Mouse (Mus musculus) midbrain, embryonic 11.5 days (tissue): Measurements from ENCODE around the gene Plpp2. TPM values are rescaled to one million over a fixed set of nuclear protein-coding genes. Genes with fewer than 3 reads are reported as not detected.

Source experiments
- ATAC-seq: fragments of 200-750 bp; cut with Nextera tagmentation; 2 replicates; pipeline ENCODE4 v1.8.0; 2017; ENCODE audit warnings: moderate TSS enrichment, moderate library complexity; ENCODE audit not compliant: low FRiP score
- DNase-seq: peaks from one replicate; pipeline ENCODE4 v3.0.0; 2015; ENCODE audit warnings: low spot score; ENCODE audit errors: missing footprints
- H3K27ac ChIP-seq: fragments of 300-500 bp; sonication (generic); 2 replicates; pipeline ENCODE4 v1.5.1; 2014; ENCODE audit warnings: low read depth, low read length
- H3K27me3 ChIP-seq: fragments of 300-500 bp; sonication (generic); 2 replicates; pipeline ENCODE4 v1.6.1; 2014; ENCODE audit warnings: mild to moderate bottlenecking, low read length, moderate library complexity, mixed read lengths; ENCODE audit not compliant: control insufficient read depth, insufficient read depth
- H3K36me3 ChIP-seq: fragments of 300-500 bp; sonication (generic); 2 replicates; pipeline ENCODE4 v1.6.1; 2014; ENCODE audit warnings: mild to moderate bottlenecking, low read length, moderate library complexity, mixed read lengths; ENCODE audit not compliant: control insufficient read depth, insufficient read depth
- H3K4me1 ChIP-seq: fragments of 300-500 bp; sonication (generic); 2 replicates; pipeline ENCODE4 v1.6.1; 2014; ENCODE audit warnings: low read length; ENCODE audit not compliant: control insufficient read depth, insufficient read depth
- H3K4me2 ChIP-seq: fragments of 300-500 bp; sonication (generic); 2 replicates; pipeline ENCODE4 v1.6.1; 2014; ENCODE audit warnings: mild to moderate bottlenecking, moderate library complexity
- H3K4me3 ChIP-seq: fragments of 300-500 bp; sonication (generic); 2 replicates; pipeline ENCODE4 v1.5.1; 2014; ENCODE audit warnings: low read depth, low read length
- H3K9ac ChIP-seq: fragments of 300-500 bp; sonication (generic); 2 replicates; pipeline ENCODE4 v1.6.1; 2014; ENCODE audit warnings: low read length
- H3K9me3 ChIP-seq: fragments of 300-500 bp; sonication (generic); 2 replicates; pipeline ENCODE4 v1.6.1; 2016; ENCODE audit warnings: low read length; ENCODE audit not compliant: control insufficient read depth
- WGBS: fragments of 180-500 bp; shearing (Covaris S2); extraction: QIAGEN DNeasy Blood & Tissue Kit; methylation state at CpG from one replicate; pipeline ENCODE4 v1.1.7; 2014; 5-methylcytosine and 5-hydroxymethylcytosine counted together
- polyA plus RNA-seq: library from polyadenylated mRNA; unstranded; fragments of >200 nt; fragmentation: Nextera tagmentation; extraction: Ambion mirVana; gene quantifications from 2 replicates; pipeline ENCODE4 v1.2.1, GENCODE M21; 2014

The Plpp2 gene
- polyA plus RNA-seq, 1 experiment from 2014 or later, result 13.4 TPM

- H3K4me3 ChIP-seq, result no peak overlapping the region
- no peaks in the 10 kb centered on the region; the same call in 1 of the 2 replicates for H3K27me3 ChIP-seq
- H3K9ac ChIP-seq, result no peak overlapping the region
- ATAC-seq (no peak), DNase-seq (no peak)
- no peak overlapping the region for H3K4me2 ChIP-seq
- 0 out of 2 replicates have a peak, but pooled peaks cover 7% of the 10 kb centered on the region for H3K4me1 ChIP-seq
- peaks cover 3% of the 10 kb centered on the region; the same call in 1 of the 2 replicates for H3K36me3 ChIP-seq
- H3K27ac ChIP-seq, result no peak overlapping the region
- WGBS, result 74% methylated on average over 8 of the region's 8 CpGs
- no peaks in the 10 kb centered on the region for H3K9me3 ChIP-seq
Observed at GRCm38 (mm10) chr10:79530241-79530640, 3.4 kb downstream of the Plpp2 start.

- no peak overlapping the region for H3K27ac ChIP-seq
- no peak for DNase-seq
Observed at GRCm38 (mm10) chr10:79528081-79528480, 5.5 kb downstream of the Plpp2 start.

GRCm38 (mm10) chr10:79527453-79527845 lies 6.1 kb downstream of the Plpp2 start:
- ATAC-seq (no peak), DNase-seq (no peak)
- H3K4me1 ChIP-seq, result no peaks in the 10 kb centered on the region
- H3K27ac ChIP-seq, result no peak overlapping the region
- no peaks in the 10 kb centered on the region; the same call in 1 of the 2 replicates for H3K27me3 ChIP-seq
- no peak overlapping the region for H3K4me2 ChIP-seq
- no peak overlapping the region for H3K9ac ChIP-seq
- peaks cover 3% of the 10 kb centered on the region; the same call in 1 of the 2 replicates for H3K36me3 ChIP-seq
- H3K9me3 ChIP-seq, result no peaks in the 10 kb centered on the region
- no peak overlapping the region for H3K4me3 ChIP-seq
- 92% methylated on average over 6 of the region's 6 CpGs for WGBS

More at GRCm38 (mm10) chr10:79528081-79528480, 5.5 kb downstream of the Plpp2 start:
- Histone ChIP-seq H3K9me3 (no peaks in the 10 kb centered on the region), H3K4me1 (0 out of 2 replicates have a peak, but pooled peaks cover 1% of the 10 kb centered on the region), H3K9ac (no peak overlapping the region), H3K4me3 (no peak overlapping the region), H3K36me3 (peaks cover 3% of the 10 kb centered on the region; the same call in 1 of the 2 replicates), H3K4me2 (no peak overlapping the region), H3K27me3 (no peaks in the 10 kb centered on the region; the same call in 1 of the 2 replicates)
- ATAC-seq, result no peak
- WGBS, result 82% methylated on average over 3 of the region's 3 CpGs

- Histone ChIP-seq H3K36me3 (peaks cover 3% of the 10 kb centered on the region; the same call in 1 of the 2 replicates), H3K4me3 (no peak overlapping the region), H3K4me2 (no peak overlapping the region), H3K9ac (no peak overlapping the region), H3K27me3 (no peaks in the 10 kb centered on the region), H3K27ac (no peak overlapping the region), H3K9me3 (no peaks in the 10 kb centered on the region), H3K4me1 (no peaks in the 10 kb centered on the region)
- ATAC-seq (no peak), DNase-seq (no peak)
- WGBS, result 86% methylated on average over 12 of the region's 12 CpGs
Observed at GRCm38 (mm10) chr10:79526661-79527452, 6.7 kb downstream of the Plpp2 start.

GRCm38 (mm10) chr10:79525456-79526325 lies 7.9 kb downstream of the Plpp2 start:
- H3K36me3 ChIP-seq, result peaks cover 3% of the 10 kb centered on the region; the same call in 1 of the 2 replicates
- WGBS, result 91% methylated on average over 8 of the region's 8 CpGs

GRCm38 (mm10) chr10:79524433-79524832 lies 9.2 kb downstream of the Plpp2 start:
- WGBS, result 82% methylated on average over 1 of the region's 1 CpGs
- H3K36me3 ChIP-seq, result peaks cover 3% of the 10 kb centered on the region; the same call in 1 of the 2 replicates
- H3K4me2 ChIP-seq, result no peak overlapping the region
- no peaks in the 10 kb centered on the region for H3K27me3 ChIP-seq
- no peaks in the 10 kb centered on the region for H3K9me3 ChIP-seq
- H3K27ac ChIP-seq, result no peak overlapping the region
- DNase-seq (no peak), ATAC-seq (peak; percentile 54; the same call in 1 of the 2 replicates)
- no peak overlapping the region for H3K9ac ChIP-seq
- no peaks in the 10 kb centered on the region for H3K4me1 ChIP-seq
- no peak overlapping the region for H3K4me3 ChIP-seq

More at GRCm38 (mm10) chr10:79525456-79526325, 7.9 kb downstream of the Plpp2 start:
- H3K4me3 ChIP-seq, result no peak overlapping the region
- H3K9ac ChIP-seq, result no peak overlapping the region
- H3K27me3 ChIP-seq, result no peaks in the 10 kb centered on the region
- H3K4me1 ChIP-seq, result no peaks in the 10 kb centered on the region
- H3K9me3 ChIP-seq, result no peaks in the 10 kb centered on the region
- H3K27ac ChIP-seq, result no peak overlapping the region
- ATAC-seq (no peak), DNase-seq (no peak)
- H3K4me2 ChIP-seq, result no peak overlapping the region

GRCm38 (mm10) chr10:79506709-79507108 lies 26.9 kb downstream of the Plpp2 start:
- H3K9ac ChIP-seq, result no peak overlapping the region
- H3K27ac ChIP-seq, result no peak overlapping the region
- H3K27me3 ChIP-seq, result no peaks in the 10 kb centered on the region
- DNase-seq (no peak), ATAC-seq (no peak)
- no peak overlapping the region for H3K4me2 ChIP-seq
- H3K4me1 ChIP-seq, result no peaks in the 10 kb centered on the region
- H3K4me3 ChIP-seq, result no peak overlapping the region
- H3K9me3 ChIP-seq, result no peaks in the 10 kb centered on the region
- no peaks in the 10 kb centered on the region for H3K36me3 ChIP-seq
- 93% methylated on average over 2 of the region's 2 CpGs for WGBS

- 67% methylated on average over 6 of the region's 6 CpGs for WGBS
- no peaks in the 10 kb centered on the region for H3K36me3 ChIP-seq
- no peaks in the 10 kb centered on the region for H3K27me3 ChIP-seq
- H3K4me3 ChIP-seq, result no peak overlapping the region
- H3K9ac ChIP-seq, result no peak overlapping the region
- H3K4me1 ChIP-seq, result no peaks in the 10 kb centered on the region
- no peaks in the 10 kb centered on the region for H3K9me3 ChIP-seq
- ATAC-seq, result no peak
- H3K4me2 ChIP-seq, result no peak overlapping the region
- H3K27ac ChIP-seq, result no peak overlapping the region
- DNase-seq, result no peak
Observed at GRCm38 (mm10) chr10:79502830-79503644, 30.6 kb downstream of the Plpp2 start.
